Mouse (Mus musculus): ENCODE measurements around the gene Hao1. TPM values are rescaled to one million over a fixed set of nuclear protein-coding genes. Genes with fewer than 3 reads are reported as not detected.

Hao1 gene
- polyA plus RNA-seq, 1 experiment from 2014 or later, result not detected

- WGBS, result 83% methylated on average over 1 of the region's 1 CpGs
- Histone ChIP-seq H3K36me3 (no peaks in the 10 kb centered on the region), H3K27me3 (replicated peaks) (no peaks in the 10 kb centered on the region), H3K4me2 (replicated peaks) (no peak overlapping the region), H3K4me3 (no peak overlapping the region), H3K4me1 (0 out of 2 replicates have a peak, but pooled peaks cover 4% of the 10 kb centered on the region), H3K9me3 (no peaks in the 10 kb centered on the region), H3K27ac (no peak overlapping the region), H3K9ac (no peak overlapping the region)
- ATAC-seq (ENCODE audit: low FRiP score, low read depth), result no peak
These were observed 101.4 kb downstream of the Hao1 start for GRCm38 (mm10) chr2:134452748-134453147.

- no peak overlapping the region for H3K4me3 ChIP-seq
- H3K9ac ChIP-seq, result no peak overlapping the region
- no peak overlapping the region for H3K4me2 ChIP-seq (replicated peaks)
- no peaks in the 10 kb centered on the region for H3K27me3 ChIP-seq (replicated peaks)
- WGBS, result 67% methylated on average over 1 of the region's 1 CpGs
- no peak for ATAC-seq (ENCODE audit: low FRiP score, low read depth)
- H3K9me3 ChIP-seq, result no peaks in the 10 kb centered on the region
- H3K36me3 ChIP-seq, result no peaks in the 10 kb centered on the region
- 0 out of 2 replicates have a peak, but pooled peaks cover under 1% of the 10 kb centered on the region for H3K4me1 ChIP-seq
- H3K27ac ChIP-seq, result no peak overlapping the region
These were observed 103.2 kb downstream of the Hao1 start for GRCm38 (mm10) chr2:134450976-134451375.

Other genes with a start within 250 kb of the Hao1 start
- 58.1 and 59.2 TPM in 2 replicates for gene Tmx4, start 89.8 kb upstream of the Hao1 start, polyA plus RNA-seq (2016; fragmentation: Nextera tagmentation; extraction: Ambion mirVana)
- gene Plcb1, start 231.7 kb upstream of the Hao1 start, polyA plus RNA-seq (2016; fragmentation: Nextera tagmentation; extraction: Ambion mirVana), result 29.0 and 33.2 TPM in 2 replicates